Mouse (Mus musculus): ENCODE measurements around the gene Dapk1.
"Not testable (repeated sequence)": the region's sequence is repeated elsewhere in the genome, so short reads cannot be mapped to it uniquely, and the experiment has no call there.

The Dapk1 gene

GRCm38 (mm10) chr13:60601436-60602415 lies at the start of gene Dapk1:
Gene Dapk1 (plus strand): TSS chr13:60601947.
- DNase-seq (ENCODE audit: inconsistent age in 2 of 2, low spot score in 1 of 2) = peak; percentile 83 to 92

- peak in 1 of 2 experiments; percentile 68 for DNase-seq (ENCODE audit: inconsistent age in 2 of 2, low spot score in 1 of 2)
Observed at GRCm38 (mm10) chr13:60553326-60553725, 48.4 kb upstream of the Dapk1 start.

GRCm38 (mm10) chr13:60556476-60556875 lies 45.3 kb upstream of the Dapk1 start:
- no peak for DNase-seq (ENCODE audit: inconsistent age in 2 of 2, low spot score in 1 of 2)

- DNase-seq (ENCODE audit: inconsistent age in 2 of 2, low spot score in 1 of 2) = no peak
Observed at GRCm38 (mm10) chr13:60556911-60557310, 44.8 kb upstream of the Dapk1 start.

- no peak for DNase-seq (ENCODE audit: inconsistent age in 2 of 2, low spot score in 1 of 2)
Observed at GRCm38 (mm10) chr13:60564303-60564702, 37.4 kb upstream of the Dapk1 start.

GRCm38 (mm10) chr13:60568934-60569548 lies 32.7 kb upstream of the Dapk1 start:
- no peak for DNase-seq (ENCODE audit: inconsistent age in 2 of 2, low spot score in 1 of 2)

GRCm38 (mm10) chr13:60569549-60569941 lies 32.2 kb upstream of the Dapk1 start:
- no peak for DNase-seq (ENCODE audit: inconsistent age in 2 of 2, low spot score in 1 of 2)

GRCm38 (mm10) chr13:60573541-60573940 lies 28.2 kb upstream of the Dapk1 start:
- no peak for DNase-seq (ENCODE audit: inconsistent age in 2 of 2, low spot score in 1 of 2)

- DNase-seq (ENCODE audit: inconsistent age in 2 of 2, low spot score in 1 of 2) = peak in 1 of 2 experiments; percentile 80
Observed at GRCm38 (mm10) chr13:60573971-60574370, 27.8 kb upstream of the Dapk1 start.

- no peak for DNase-seq (ENCODE audit: inconsistent age in 2 of 2, low spot score in 1 of 2)
Observed at GRCm38 (mm10) chr13:60578541-60578940, 23.2 kb upstream of the Dapk1 start.

GRCm38 (mm10) chr13:60594866-60595265 lies 6.9 kb upstream of the Dapk1 start:
- no peak for DNase-seq (ENCODE audit: inconsistent age in 2 of 2, low spot score in 1 of 2)

GRCm38 (mm10) chr13:60595519-60595918 lies 6.2 kb upstream of the Dapk1 start:
- DNase-seq (ENCODE audit: inconsistent age in 2 of 2, low spot score in 1 of 2) = no peak

GRCm38 (mm10) chr13:60602416-60603251 lies 887 bp downstream of the Dapk1 start:
- DNase-seq (ENCODE audit: inconsistent age in 2 of 2, low spot score in 1 of 2) = peak; percentile 16 to 61

GRCm38 (mm10) chr13:60603252-60603562 lies 1.5 kb downstream of the Dapk1 start:
- DNase-seq (ENCODE audit: inconsistent age in 2 of 2, low spot score in 1 of 2) = no peak

- DNase-seq (ENCODE audit: inconsistent age in 2 of 2, low spot score in 1 of 2) = no peak
Observed at GRCm38 (mm10) chr13:60607411-60607810, 5.7 kb downstream of the Dapk1 start.

- no peak for DNase-seq (ENCODE audit: inconsistent age in 2 of 2, low spot score in 1 of 2)
Observed at GRCm38 (mm10) chr13:60608411-60609046, 6.8 kb downstream of the Dapk1 start.

GRCm38 (mm10) chr13:60609234-60609633 lies 7.5 kb downstream of the Dapk1 start:
- no peak for DNase-seq (ENCODE audit: inconsistent age in 2 of 2, low spot score in 1 of 2)

- DNase-seq (ENCODE audit: inconsistent age in 2 of 2, low spot score in 1 of 2) = no peak
Observed at GRCm38 (mm10) chr13:60610558-60610957, 8.8 kb downstream of the Dapk1 start.

- DNase-seq (ENCODE audit: inconsistent age in 2 of 2, low spot score in 1 of 2) = not testable (repeated sequence)
Observed at GRCm38 (mm10) chr13:60610971-60611370, 9.2 kb downstream of the Dapk1 start.

- DNase-seq (ENCODE audit: inconsistent age in 2 of 2, low spot score in 1 of 2) = no peak
Observed at GRCm38 (mm10) chr13:60612160-60612559, 10.4 kb downstream of the Dapk1 start.

- no peak for DNase-seq (ENCODE audit: inconsistent age in 2 of 2, low spot score in 1 of 2)
Observed at GRCm38 (mm10) chr13:60614154-60614553, 12.4 kb downstream of the Dapk1 start.

Data from adrenal gland, adult (tissue).